Mouse (Mus musculus) forebrain, embryonic 14.5 days (tissue): ENCODE results near the gene Gm20388. TPM values are rescaled to one million over a fixed set of nuclear protein-coding genes. Genes with fewer than 3 reads are reported as not detected.
"Not testable (repeated sequence)": the region's sequence is repeated elsewhere in the genome, so short reads cannot be mapped to it uniquely, and the experiment has no call there.

Experiments used
- ATAC-seq: fragments of 200-750 bp; cut with Nextera tagmentation; 2 replicates; pipeline ENCODE4 v1.8.0; 2017; ENCODE audit warnings: mild to moderate bottlenecking, moderate library complexity
- DNase-seq: peaks from one replicate; pipeline ENCODE4 v3.0.0-alpha.2; 2015; ENCODE audit warnings: low spot score
- H3K27ac ChIP-seq: fragments of 300-500 bp; sonication (generic); 2 replicates; pipeline ENCODE4 v1.5.1; 2014; ENCODE audit warnings: low read depth, mild to moderate bottlenecking, control low read depth, low read length, moderate library complexity
- H3K27me3 ChIP-seq: fragments of 300-500 bp; sonication (generic); replicated peaks from 2 replicates; pipeline ENCODE4 v1.6.1; 2014; ENCODE audit warnings: low read length, control low read depth, mixed read lengths; ENCODE audit not compliant: control insufficient read depth, insufficient read depth
- H3K36me3 ChIP-seq: fragments of 300-500 bp; sonication (generic); 2 replicates; pipeline ENCODE4 v1.6.1; 2014; ENCODE audit warnings: low read length, control low read depth; ENCODE audit not compliant: control insufficient read depth, insufficient read depth
- H3K4me1 ChIP-seq: fragments of 300-500 bp; sonication (generic); 2 replicates; pipeline ENCODE4 v1.6.1; 2014; ENCODE audit warnings: antibody characterized with exemption, low read length, control low read depth; ENCODE audit not compliant: control insufficient read depth, insufficient read depth
- H3K4me2 ChIP-seq: fragments of 300-500 bp; sonication (generic); 2 replicates; pipeline ENCODE4 v1.6.1; 2014; ENCODE audit warnings: mild to moderate bottlenecking, control low read depth, low read length
- H3K4me3 ChIP-seq: fragments of 300-500 bp; sonication (generic); 2 replicates; pipeline ENCODE4 v1.5.1; 2014; ENCODE audit warnings: low read depth, low read length, control low read depth
- H3K9ac ChIP-seq: fragments of 300-500 bp; sonication (generic); 2 replicates; pipeline ENCODE4 v1.6.1; 2014; ENCODE audit warnings: mild to moderate bottlenecking, low read length, control low read depth, moderate library complexity
- H3K9me3 ChIP-seq: fragments of 300-500 bp; sonication (generic); replicated peaks from 2 replicates; pipeline ENCODE4 v1.6.1; 2016; ENCODE audit warnings: low read length, control low read depth, mixed read lengths; ENCODE audit not compliant: control insufficient read depth
- WGBS: fragments of 180-500 bp; shearing (Covaris S2); extraction: QIAGEN DNeasy Blood & Tissue Kit; methylation state at CpG from one replicate; pipeline ENCODE4 v1.1.7; 2014; 5-methylcytosine and 5-hydroxymethylcytosine counted together
- polyA plus RNA-seq: library from polyadenylated mRNA; unstranded; fragments of >200 nt; fragmentation: Nextera tagmentation; extraction: Ambion mirVana; gene quantifications from 2 replicates; pipeline ENCODE4 v1.2.1, GENCODE M21; 2014

Gene Gm20388
- polyA plus RNA-seq, 1 experiment from 2014 or later = 7.4 TPM

- Histone ChIP-seq H3K9ac (no peak overlapping the region), H3K27ac (no peak overlapping the region), H3K4me2 (no peak overlapping the region), H3K4me3 (no peak overlapping the region), H3K4me1 (peaks cover 5% of the 10 kb centered on the region), H3K36me3 (peaks cover 6% of the 10 kb centered on the region; the same call in 1 of the 2 replicates), H3K27me3 (no peaks in the 10 kb centered on the region), H3K9me3 (no peaks in the 10 kb centered on the region)
- DNase-seq = no peak
- no peak for ATAC-seq
- WGBS = 87% methylated on average over 10 of the region's 10 CpGs
These were observed 3535.3 kb downstream of the Gm20388 start for GRCm38 (mm10) chr8:123445981-123446380.

- Histone ChIP-seq H3K27ac (no peak overlapping the region), H3K4me1 (peaks cover 5% of the 10 kb centered on the region), H3K4me2 (no peak overlapping the region), H3K27me3 (no peaks in the 10 kb centered on the region), H3K9me3 (no peaks in the 10 kb centered on the region), H3K36me3 (peaks cover 6% of the 10 kb centered on the region; the same call in 1 of the 2 replicates), H3K4me3 (no peak overlapping the region), H3K9ac (no peak overlapping the region)
- WGBS = 94% methylated on average over 6 of the region's 6 CpGs
- DNase-seq (no peak), ATAC-seq (no peak)
These were observed 3536.2 kb downstream of the Gm20388 start for GRCm38 (mm10) chr8:123446799-123447198.

DNA sequence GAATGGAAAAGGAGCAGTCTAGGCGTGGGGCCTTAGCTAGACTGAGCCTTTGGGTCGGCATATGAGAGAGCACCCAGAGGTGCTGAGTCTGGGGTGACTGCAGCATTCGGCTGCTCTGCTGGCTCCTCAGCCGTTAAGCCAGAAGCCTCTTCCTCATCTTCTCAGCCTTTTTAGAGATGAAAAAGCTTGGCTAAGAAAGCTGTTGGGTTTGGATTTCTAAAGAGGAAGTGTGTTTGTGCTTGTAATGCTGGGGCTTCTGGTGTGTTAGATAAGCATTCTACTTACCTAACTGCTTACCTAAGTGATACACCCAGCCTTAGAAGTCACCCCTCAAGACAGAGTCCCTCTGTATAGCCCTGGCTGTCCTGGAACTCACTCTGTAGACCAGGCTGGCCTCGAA is 3540.1 kb downstream of the Gm20388 start:
- Histone ChIP-seq H3K36me3 (peaks cover 38% of the 10 kb centered on the region), H3K4me2 (no peak overlapping the region), H3K9ac (no peak overlapping the region), H3K27ac (no peak overlapping the region), H3K4me3 (no peak overlapping the region), H3K4me1 (no peaks in the 10 kb centered on the region), H3K9me3 (no peaks in the 10 kb centered on the region), H3K27me3 (no peaks in the 10 kb centered on the region)
- ATAC-seq = no peak
- 91% methylated on average over 5 of the region's 5 CpGs for WGBS
- no peak for DNase-seq

DNA sequence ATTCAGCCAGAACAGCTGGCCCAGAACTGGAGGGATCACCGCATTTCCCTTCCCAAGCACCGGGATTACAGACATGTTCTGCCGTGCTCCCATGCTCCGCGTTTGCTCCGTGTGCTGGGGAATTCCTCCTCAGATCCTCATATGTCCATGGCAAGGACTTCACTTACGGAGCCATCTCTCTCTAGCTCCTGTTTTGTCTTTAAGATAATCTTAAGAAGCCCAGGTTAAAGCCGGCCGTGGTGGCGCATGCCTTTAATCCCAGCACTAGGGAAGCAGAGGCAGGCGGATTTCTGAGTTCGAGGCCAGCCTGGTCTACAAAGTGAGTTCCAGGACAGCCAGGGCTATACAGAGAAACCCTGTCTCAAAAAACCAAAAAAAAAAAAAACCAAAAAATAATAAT is 3541.1 kb downstream of the Gm20388 start:
- H3K4me2 ChIP-seq, H3K27me3 ChIP-seq, H3K9ac ChIP-seq, H3K4me3 ChIP-seq, DNase-seq, ATAC-seq, H3K4me1 ChIP-seq, H3K27ac ChIP-seq, H3K9me3 ChIP-seq: not testable (repeated sequence)
- WGBS = 94% methylated on average over 12 of the region's 12 CpGs
- H3K36me3 ChIP-seq = peaks cover 46% of the 10 kb centered on the region

DNA sequence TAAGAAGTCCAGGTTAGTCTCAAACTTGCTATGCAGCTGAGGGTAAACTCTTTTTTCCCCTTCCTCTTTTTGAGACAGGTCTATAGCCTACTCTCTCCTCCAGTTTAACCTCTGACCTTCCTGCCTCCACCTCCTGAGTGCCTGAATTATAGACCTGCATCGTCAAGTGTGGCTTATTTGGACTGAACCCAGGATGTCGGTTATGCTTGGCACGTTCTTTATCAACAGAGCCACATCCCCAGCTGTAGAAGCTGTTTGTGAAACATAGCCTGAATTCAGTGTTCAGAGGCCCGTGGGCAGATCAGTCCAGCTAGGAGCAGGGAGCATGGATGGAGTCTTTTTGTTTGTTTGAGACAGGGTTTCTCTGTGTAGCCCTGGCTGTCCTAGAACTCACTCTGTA is 3541.5 kb downstream of the Gm20388 start:
- H3K36me3 ChIP-seq = peaks cover 45% of the 10 kb centered on the region
- no peak overlapping the region for H3K27ac ChIP-seq
- WGBS = 90% methylated on average over 4 of the region's 4 CpGs
- DNase-seq = no peak
- no peak for ATAC-seq
- no peaks in the 10 kb centered on the region for H3K9me3 ChIP-seq
- H3K9ac ChIP-seq = no peak overlapping the region
- no peaks in the 10 kb centered on the region for H3K4me1 ChIP-seq
- no peak overlapping the region for H3K4me3 ChIP-seq
- H3K27me3 ChIP-seq = no peaks in the 10 kb centered on the region
- H3K4me2 ChIP-seq = no peak overlapping the region

GRCm38 (mm10) chr8:123453291-123453690 is 3542.7 kb downstream of the Gm20388 start:
- ATAC-seq (no peak), DNase-seq (no peak)
- no peak overlapping the region for H3K27ac ChIP-seq
- no peaks in the 10 kb centered on the region for H3K9me3 ChIP-seq
- H3K4me2 ChIP-seq = no peak overlapping the region
- no peak overlapping the region for H3K9ac ChIP-seq
- no peak overlapping the region for H3K4me3 ChIP-seq
- H3K4me1 ChIP-seq = no peaks in the 10 kb centered on the region
- H3K27me3 ChIP-seq = no peaks in the 10 kb centered on the region
- peaks cover 54% of the 10 kb centered on the region for H3K36me3 ChIP-seq
- WGBS = 85% methylated on average over 7 of the region's 7 CpGs

DNA sequence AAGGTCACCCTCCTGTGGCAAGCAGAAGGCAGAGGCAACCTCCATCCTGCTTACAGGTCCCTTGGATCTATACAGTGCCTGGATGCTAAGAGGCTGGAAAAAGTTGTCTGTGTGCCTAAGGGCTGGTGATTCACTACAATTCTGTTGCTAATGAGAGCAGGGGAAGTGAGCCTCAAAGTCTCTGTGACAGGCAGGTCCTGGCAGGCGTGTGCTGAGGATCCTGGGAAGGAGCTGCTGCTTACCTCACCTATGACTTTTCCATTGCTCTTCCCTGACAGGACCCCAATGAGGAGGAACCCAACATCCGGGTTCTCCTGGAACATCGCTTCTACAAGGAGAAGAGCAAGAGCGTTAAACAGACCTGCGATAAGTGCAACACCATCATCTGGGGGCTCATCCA is 3543.3 kb downstream of the Gm20388 start:
- no peaks in the 10 kb centered on the region for H3K27me3 ChIP-seq
- H3K4me1 ChIP-seq = no peaks in the 10 kb centered on the region
- H3K9ac ChIP-seq = no peak overlapping the region
- H3K4me2 ChIP-seq = no peak overlapping the region
- H3K9me3 ChIP-seq = no peaks in the 10 kb centered on the region
- H3K36me3 ChIP-seq = peaks cover 61% of the 10 kb centered on the region
- DNase-seq = no peak
- no peak overlapping the region for H3K4me3 ChIP-seq
- ATAC-seq = no peak
- 83% methylated on average over 5 of the region's 5 CpGs for WGBS
- no peak overlapping the region for H3K27ac ChIP-seq

DNA sequence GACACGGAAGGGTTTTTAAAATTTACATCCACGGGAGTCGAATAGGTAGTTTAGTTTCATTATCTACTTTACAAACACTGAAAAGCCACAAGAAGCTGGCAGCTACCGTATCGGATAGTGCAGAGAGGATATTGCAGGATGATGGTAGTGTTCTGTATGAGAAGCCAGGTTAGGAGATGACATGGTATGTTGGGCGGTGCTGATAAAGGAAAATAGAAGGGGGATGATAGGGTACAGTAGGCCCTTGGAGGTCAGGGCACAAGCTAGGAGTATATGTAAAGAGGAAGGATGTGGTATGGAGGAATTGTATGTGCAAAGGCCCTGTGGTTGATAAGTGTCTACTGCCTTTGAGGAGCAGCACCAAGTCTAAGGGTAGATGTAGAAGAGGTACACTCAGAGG is 3543.9 kb downstream of the Gm20388 start:
- 96% methylated on average over 6 of the region's 6 CpGs for WGBS
- no peak for ATAC-seq

GRCm38 (mm10) chr8:123463651-123464050 is 3553.0 kb downstream of the Gm20388 start:
- no peak for DNase-seq
- WGBS = 91% methylated on average over 4 of the region's 4 CpGs
- no peak overlapping the region for H3K27ac ChIP-seq
- no peak overlapping the region for H3K9ac ChIP-seq
- no peaks in the 10 kb centered on the region for H3K4me1 ChIP-seq
- H3K4me3 ChIP-seq = no peak overlapping the region
- H3K9me3 ChIP-seq = no peaks in the 10 kb centered on the region
- no peaks in the 10 kb centered on the region for H3K27me3 ChIP-seq
- ATAC-seq = no peak
- H3K4me2 ChIP-seq = no peak overlapping the region
- H3K36me3 ChIP-seq = peaks cover 44% of the 10 kb centered on the region

More for the DNA sequence above, 3543.9 kb downstream of the Gm20388 start:
- H3K4me1 ChIP-seq = no peaks in the 10 kb centered on the region
- no peaks in the 10 kb centered on the region for H3K27me3 ChIP-seq
- no peak overlapping the region for H3K4me2 ChIP-seq
- H3K9ac ChIP-seq = no peak overlapping the region
- H3K36me3 ChIP-seq = peaks cover 67% of the 10 kb centered on the region
- no peak for DNase-seq
- no peaks in the 10 kb centered on the region for H3K9me3 ChIP-seq
- no peak overlapping the region for H3K4me3 ChIP-seq
- H3K27ac ChIP-seq = no peak overlapping the region
